Mouse (Mus musculus) c-Kit-positive CD71-positive TER-119-negative erythroid progenitor cells, embryonic 14.5 days (primary cell): ENCODE results near the gene Ctdsp1.

ENCODE experiments used
- DNase-seq: peaks from one replicate; pipeline ENCODE4 v3.0.0-alpha.2; 2013; ENCODE audit warnings: low read depth

The Ctdsp1 gene

GRCm38 (mm10) chr1:74390924-74391748, at the start of gene Ctdsp1:
Ctdsp1 (plus strand) TSS chr1:74391509.
- peak; percentile 83 for DNase-seq

DNA sequence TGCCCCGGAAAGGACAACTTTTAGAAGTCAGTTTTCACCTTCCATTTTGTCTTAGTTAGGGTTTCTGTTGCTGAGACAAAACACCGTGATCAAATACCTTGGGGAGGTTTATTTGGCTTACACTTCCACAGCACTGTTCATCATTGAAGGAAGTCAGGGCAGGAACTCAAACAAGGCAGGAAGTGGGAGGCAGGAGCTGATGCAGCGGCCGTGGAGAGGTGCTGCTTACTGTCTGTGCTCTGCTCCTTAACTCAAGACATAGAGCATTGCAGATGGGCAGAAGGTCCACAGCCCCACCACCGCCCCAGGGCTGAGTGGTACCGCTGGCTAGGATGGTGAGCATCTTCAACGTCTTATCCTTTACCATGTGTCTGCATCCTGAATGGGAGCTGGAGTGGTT, 49.4 kb upstream of the Ctdsp1 start:
- no peak for DNase-seq

GRCm38 (mm10) chr1:74342308-74342707, 49.0 kb upstream of the Ctdsp1 start:
- no peak for DNase-seq

GRCm38 (mm10) chr1:74343161-74343560, 48.1 kb upstream of the Ctdsp1 start:
- no peak for DNase-seq

- DNase-seq = no peak
These were observed 47.0 kb upstream of the Ctdsp1 start for GRCm38 (mm10) chr1:74344163-74344916.

DNA sequence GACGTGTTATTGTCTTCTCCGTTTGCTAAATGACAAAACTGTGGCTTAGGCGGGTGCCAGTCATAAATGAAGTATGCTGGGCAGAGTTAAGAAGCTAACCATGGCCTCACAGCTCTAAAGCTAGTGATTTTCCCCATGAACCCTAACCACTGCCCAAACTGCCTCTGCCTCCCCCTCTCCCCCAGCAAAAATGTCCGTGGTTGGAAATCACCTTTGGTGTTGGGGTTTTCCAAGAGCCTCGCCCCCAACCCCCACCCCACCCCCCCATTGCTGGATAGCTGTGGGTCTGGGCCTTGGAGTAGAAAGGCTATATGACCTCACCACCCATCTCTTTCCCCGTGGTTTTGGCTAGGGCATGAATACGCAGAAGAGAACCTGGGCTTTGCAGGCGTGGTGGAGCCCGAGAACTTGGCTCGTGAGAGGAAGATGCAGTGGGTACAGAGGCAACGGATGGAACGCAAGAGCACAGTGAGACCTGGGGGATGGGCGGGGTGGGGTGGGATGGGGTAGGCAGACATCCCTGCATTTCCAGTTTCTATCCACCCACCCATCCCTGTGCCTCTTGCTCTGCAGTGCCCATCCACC, 40.0 kb upstream of the Ctdsp1 start:
- DNase-seq = no peak

GRCm38 (mm10) chr1:74352532-74353096, 38.7 kb upstream of the Ctdsp1 start:
- DNase-seq = no peak

GRCm38 (mm10) chr1:74353453-74354229, 37.7 kb upstream of the Ctdsp1 start:
- DNase-seq = no peak

- DNase-seq = no peak
These were observed 33.8 kb upstream of the Ctdsp1 start for GRCm38 (mm10) chr1:74357531-74357930.

GRCm38 (mm10) chr1:74359952-74360517, 31.3 kb upstream of the Ctdsp1 start:
- no peak for DNase-seq

DNA sequence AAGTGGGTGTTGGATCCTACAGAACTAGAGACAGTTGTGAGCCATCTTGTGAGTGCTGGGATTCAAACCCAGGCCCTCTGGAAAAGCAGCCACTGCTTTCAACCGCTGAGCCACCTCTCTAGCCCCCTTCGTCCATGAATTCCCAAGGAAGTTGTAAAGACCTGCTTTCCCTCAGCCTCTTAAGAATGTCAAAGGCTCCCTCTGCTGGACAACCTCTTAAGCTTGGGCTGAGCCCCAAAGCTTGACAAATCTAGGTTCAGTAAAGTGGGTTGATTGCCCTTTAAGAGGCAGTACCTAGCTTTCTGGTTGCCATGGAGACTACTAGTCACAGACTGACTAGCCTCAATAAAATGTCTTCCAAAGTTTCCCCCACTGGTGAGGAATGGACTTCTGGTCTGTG, 29.5 kb upstream of the Ctdsp1 start, which contains the start of gene Catip:
TSS of gene Catip (plus strand) at position 297 of the 400 bp plus-strand sequence.
- peak; percentile 59 for DNase-seq

DNA sequence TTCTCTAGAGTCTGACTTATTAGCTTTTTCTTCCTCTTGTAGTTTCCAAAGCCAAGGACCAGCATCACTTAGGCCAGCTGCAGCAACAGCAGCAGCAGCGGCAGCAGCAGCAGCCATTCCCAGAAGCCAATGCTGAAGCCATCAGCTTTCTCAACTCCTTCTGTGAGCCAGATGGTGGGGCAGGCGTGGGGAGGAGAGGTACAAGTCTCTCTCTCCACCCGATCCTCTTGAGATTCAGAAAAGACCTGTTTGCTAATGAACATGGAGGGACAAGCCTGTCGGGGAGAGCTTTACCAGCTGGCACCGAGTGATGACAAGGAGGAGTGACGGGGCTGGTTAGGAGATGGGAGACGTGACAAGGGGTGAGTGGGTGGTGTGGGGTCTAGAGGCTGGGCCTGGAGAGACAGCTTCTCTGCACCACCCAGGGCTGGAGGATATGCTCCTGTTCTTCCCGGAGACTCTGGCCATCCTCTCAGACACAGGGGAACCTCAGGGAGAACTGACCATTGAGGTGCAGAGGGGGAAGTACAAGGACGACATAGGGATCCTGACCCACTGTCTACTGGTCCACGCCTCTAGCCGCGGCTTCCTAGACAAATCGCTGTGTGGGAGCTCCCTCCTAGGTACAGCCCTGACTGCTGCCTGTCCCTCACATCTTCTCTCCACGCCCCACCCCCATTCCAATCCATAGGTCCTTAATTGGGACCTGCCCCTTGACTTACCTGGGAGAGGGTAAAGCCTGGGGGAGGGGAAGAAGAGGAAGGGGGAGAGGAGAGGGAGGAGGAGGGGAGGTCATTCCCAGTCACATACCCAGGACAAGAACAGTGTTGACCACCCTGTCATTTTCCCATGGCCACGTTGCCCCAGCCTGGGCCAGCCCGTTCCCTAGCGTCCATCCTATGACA, 28.7 kb upstream of the Ctdsp1 start:
- DNase-seq = no peak

- DNase-seq = no peak
These were observed 27.9 kb upstream of the Ctdsp1 start for GRCm38 (mm10) chr1:74363437-74363836.

GRCm38 (mm10) chr1:74364270-74364669, 27.0 kb upstream of the Ctdsp1 start:
- DNase-seq = no peak

- DNase-seq = peak; percentile 40
These were observed 23.2 kb upstream of the Ctdsp1 start for GRCm38 (mm10) chr1:74367886-74368645.

DNA sequence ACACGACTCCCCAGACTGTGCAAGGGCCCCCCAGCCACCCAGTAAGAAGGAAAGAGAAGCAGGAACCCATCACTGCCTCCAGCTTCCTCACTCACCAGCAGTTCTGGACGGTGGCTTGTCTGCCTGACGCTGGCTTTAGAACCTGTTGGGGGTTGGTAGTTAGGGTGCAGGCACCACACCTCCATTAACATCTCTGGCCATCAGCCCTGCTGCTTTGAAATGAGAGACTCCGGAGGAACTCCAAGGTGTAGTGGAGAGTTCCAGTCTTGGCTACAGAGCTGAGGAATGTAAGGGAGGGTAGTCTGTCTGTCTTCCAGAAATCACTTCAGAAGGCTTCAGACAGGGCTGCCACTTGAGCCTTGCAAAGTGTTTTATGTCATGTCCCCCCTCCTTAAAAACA, 21.3 kb upstream of the Ctdsp1 start:
- no peak for DNase-seq

- no peak for DNase-seq
These were observed 17.9 kb upstream of the Ctdsp1 start for GRCm38 (mm10) chr1:74373372-74373771.

GRCm38 (mm10) chr1:74374980-74375379, 16.3 kb upstream of the Ctdsp1 start, which contains the start of gene Slc11a1:
Slc11a1 (plus strand) TSS chr1:74375195.
- DNase-seq = no peak

DNA sequence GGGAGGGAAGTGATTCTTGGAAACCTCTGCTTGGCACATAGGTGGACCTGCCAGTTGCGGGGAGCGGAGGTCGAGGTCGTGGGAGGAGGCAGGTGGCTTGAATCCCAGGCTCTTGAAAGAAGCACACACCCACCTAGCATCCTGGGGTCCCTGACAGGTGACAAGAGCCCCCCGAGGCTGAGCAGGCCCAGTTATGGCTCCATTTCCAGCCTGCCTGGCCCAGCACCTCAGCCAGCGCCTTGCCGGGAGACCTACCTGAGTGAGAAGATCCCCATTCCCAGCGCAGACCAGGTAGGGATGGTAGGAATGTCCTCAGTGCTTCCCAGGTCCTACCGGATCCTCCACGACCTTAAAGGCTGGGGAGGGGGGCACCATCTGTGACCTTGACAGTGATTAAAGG, 15.7 kb upstream of the Ctdsp1 start:
- no peak for DNase-seq
